Mouse (Mus musculus) urinary bladder, adult 2 months (tissue): ENCODE results near the gene Tssk6. TPM values are rescaled to one million over a fixed set of nuclear protein-coding genes. Genes with fewer than 3 reads are reported as not detected.

Source experiments
- DNase-seq: peaks from one replicate; pipeline ENCODE4 v3.0.0; 2022; ENCODE audit warnings: low spot score
- polyA plus RNA-seq: library from polyadenylated mRNA; depleted of rRNA; stranded (reverse); fragments of >200 nt; gene quantifications from 2 replicates; pipeline ENCODE4 v1.2.3, GENCODE M21; 2012; rRNA removed

Gene Tssk6
- 0.66 and 0.67 TPM in 2 replicates for polyA plus RNA-seq

DNA sequence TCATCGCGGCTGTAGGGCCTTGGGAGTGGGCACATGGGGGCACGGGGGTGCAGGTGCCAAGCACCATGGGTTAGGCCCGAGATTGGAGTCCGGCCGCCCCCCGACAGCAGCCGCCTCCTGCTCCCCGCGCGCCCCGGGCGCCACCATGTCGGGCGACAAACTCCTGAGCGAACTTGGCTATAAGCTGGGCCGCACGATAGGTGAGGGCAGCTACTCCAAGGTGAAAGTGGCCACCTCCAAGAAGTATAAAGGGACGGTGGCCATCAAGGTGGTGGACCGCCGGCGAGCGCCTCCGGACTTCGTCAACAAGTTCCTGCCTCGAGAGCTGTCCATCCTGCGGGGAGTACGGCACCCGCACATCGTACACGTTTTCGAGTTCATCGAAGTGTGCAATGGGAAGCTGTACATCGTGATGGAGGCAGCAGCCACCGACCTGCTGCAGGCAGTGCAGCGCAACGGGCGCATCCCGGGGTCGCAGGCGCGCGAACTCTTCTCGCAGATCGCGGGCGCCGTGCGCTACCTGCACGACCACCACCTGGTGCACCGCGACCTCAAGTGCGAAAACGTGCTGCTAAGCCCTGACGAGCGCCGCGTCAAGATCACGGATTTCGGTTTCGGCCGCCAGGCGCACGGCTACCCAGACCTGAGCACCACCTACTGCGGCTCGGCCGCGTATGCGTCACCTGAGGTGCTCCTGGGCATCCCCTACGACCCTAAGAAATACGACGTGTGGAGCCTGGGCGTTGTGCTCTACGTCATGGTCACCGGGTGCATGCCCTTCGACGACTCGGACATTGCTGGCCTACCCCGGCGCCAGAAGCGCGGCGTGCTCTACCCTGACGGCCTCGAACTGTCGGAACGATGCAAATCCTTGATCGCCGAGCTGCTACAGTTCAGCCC is at the start of gene Tssk6, which contains the start of the genes Ndufa13 and Yjefn3:
Tssk6 (plus strand) TSS at position 22 of the 900 bp plus-strand sequence.
Ndufa13 (minus strand) TSS at position 396 of the 900 bp plus-strand sequence.
Yjefn3 (minus strand) TSS at position 550 of the 900 bp plus-strand sequence.
- peak; percentile 51 for DNase-seq

DNA sequence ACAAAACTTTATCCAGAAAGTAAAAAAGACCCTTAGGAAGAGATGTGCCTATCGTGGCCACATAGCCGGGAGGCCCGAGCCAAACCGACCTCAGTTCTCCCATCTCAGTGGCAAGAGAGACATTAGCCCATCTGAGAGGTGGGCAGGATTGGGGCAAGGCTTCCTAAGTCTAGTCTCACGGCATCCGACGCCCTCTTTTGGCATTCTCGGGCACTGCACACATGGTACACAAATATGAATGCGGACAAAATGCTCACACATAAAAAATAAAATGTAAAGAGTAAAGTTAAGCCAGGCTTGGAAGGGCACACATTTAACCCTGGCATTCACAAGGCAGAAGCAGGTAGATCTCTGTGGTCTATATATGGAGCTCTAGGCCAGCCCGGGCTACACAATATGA is 48.1 kb upstream of the Tssk6 start:
- no peak for DNase-seq

DNA sequence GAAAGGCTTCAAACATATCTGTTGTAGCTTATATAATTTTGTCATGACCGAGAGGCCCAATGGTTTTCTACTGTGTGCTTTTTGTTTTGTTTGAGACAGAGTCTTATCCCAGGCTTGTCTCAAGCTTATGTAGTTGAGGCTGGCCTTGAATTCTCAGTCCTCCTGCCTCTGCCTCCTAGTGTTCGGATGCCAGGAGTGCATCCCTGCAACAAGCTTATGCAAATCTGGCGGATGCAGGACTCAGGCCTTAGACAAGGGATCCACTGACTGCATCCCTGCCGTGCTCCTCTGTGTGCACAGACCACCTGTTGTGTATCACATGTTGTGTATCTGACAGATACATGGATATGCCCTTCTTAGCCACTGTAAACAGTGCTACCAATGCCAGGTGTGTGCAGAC is 41.2 kb upstream of the Tssk6 start:
- DNase-seq = no peak

DNA sequence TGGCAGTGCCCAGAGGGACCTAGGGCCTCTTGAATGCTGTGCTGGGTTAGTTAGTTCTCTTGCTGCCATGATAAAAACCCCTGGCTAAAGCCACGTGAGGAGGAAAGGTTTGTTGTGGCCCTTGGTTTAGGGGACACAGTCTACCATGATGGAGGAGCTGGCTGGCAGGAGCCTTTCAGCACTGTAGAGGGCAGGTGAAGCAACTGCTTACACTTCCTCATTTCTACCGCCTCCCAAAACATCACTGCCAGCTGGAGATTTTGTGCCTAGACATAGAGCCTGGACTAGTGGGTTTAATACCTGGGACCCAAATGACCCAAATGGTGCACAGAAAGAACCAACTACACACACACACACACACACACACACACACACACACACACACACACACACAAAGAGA is 40.7 kb upstream of the Tssk6 start:
- DNase-seq = no peak

DNA sequence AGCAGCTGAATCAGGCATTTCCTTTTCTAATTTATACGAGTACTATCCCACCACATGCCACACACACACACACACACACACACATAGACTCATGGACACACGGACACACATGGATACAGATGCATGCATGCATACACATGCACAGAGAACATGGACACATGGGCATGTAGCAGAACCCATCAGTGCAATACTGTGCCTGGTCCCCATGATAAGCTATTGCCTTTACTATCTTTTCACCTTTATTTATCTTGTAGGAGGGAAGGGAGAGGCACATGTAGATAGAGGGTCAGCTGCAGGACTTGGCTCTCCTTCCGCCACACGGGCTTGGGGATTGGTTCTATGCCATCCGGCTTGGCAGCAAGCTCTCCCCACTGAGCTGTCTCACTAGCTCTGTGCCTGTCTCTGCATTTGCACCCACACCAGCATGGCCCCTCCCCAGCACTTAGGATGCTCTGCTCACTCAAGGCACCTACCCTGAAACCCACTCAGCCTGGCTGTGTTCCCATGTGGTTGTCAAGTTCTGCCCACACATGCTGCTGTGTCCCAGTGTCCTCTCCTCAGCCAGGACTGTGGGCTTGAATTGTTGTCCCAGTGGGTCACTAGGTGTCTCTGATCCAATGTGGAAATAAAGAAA is 38.5 kb upstream of the Tssk6 start:
- DNase-seq = no peak

DNA sequence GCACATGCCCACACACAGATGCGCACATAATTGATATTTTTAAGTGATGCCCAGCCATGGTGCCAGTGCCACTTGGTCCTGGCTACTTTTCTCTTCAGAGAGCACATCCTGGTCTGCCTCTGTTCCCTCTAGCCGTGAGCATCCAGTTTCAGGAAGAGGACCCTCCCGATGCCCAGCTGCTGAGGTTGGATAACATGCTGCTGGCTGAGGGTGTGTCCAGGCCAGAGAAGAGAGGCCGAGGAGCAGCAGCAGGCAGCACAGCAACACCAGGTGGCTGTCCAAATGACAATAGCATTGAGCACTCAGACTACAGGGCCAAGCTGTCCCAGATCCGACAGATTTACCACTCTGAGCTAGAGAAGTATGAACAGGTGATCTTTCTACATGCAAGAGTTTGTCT is 37.8 kb upstream of the Tssk6 start:
- no peak for DNase-seq

DNA sequence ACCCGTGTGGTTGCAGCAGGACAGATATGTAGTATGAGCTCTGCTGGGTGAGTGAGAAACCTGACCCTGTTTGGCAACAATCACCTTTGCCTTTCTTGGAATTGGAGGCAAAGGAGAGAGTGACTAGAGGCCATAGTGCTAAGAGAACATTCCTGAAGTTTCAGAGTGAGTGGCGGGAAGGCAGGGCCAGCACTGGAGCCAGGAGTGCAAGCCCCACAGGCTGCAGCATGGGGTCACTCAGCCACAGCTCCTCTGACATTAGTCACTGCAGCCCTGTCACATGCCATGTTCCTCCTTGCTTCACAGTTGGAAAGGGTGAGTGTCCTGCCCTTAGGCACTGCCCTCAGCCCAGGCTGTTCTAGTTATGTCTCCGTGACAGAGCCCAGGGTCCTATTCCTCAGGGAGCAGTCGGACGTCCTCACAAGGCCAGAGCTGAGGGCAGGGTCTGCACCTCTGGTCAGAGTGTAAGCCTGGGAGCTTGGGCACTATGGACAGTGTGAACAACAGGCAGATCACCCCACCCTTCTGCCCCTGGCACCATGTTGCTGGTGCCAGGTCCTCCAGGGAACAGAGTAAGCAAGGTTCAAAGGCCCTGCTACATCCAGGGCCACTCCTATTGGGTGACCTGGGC is 34.2 kb upstream of the Tssk6 start:
- DNase-seq = no peak

DNA sequence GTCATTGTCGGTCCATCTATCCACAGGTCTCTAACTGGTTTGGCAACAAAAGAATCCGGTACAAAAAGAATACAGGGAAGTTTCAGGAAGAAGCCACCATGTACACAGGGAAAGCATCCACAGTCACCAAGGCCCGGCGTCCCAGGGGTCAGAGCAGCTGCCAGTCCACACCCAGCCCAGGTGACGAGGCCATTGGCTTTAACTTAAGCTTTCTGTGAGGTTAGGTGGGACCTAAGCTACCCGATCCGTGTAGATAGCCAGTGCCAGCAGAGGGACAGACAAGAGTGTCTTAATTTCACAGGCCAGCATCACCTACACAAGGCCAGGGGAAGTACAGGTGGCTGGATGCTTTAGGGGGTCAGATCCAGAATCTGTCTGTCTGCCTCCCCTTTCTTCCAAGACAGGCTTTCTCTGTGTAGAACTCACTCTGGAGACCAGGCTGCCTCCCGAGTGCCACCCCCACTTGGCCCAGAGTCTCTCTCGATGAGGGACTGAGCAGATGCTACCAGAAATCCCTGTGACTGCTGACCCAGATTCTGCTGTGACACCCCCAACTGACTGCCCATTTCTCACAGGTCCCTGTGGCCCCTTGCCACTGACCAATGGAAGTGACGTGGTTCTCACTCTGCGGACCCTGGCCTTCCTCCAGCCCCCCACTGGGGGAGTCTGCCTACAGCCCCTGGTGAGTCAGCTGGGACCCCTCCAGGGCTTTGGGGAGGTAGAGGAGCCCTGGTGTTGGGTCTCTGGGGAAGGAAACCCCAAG is 31.8 kb upstream of the Tssk6 start:
- DNase-seq = no peak

DNA sequence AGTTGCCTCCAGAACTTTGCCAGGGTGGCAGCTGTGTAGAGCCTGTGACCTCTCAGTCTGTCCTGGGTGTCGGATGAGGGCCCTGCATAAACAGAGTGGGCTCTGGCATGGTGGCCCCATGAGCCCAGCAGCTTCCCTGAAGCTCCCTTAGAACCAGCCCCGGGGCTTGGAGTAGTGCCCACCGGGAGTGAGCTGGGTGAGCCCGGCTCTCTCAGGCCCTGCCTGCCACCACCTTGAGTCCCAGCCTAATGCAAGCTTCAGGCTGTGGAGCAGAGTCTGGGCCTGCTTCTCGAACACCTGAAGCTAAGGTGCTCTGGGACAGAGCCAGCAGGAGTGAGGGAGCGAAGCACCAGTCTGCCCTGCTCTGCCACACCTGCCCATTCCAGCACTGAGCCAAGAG is 31.1 kb upstream of the Tssk6 start:
- no peak for DNase-seq

DNA sequence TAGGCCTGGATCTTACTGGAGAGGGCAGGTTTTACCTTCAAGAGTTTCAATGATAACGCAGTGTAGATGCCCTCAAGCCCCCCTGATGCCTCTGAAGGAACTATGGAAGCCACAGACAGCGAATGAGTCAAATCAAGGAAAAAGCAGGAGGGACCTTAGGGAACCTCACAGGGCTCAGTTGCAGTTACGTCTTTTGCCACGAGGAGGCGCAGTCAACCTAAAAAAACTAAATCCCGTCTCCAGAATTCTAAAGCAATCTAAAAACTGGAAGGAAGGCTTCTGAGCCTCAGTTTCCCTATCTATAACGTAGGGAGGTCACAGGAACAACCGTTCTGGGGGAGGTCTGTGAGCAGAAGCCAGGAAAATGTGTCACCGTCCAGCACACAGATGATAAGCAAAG is 27.8 kb upstream of the Tssk6 start:
- DNase-seq = no peak

DNA sequence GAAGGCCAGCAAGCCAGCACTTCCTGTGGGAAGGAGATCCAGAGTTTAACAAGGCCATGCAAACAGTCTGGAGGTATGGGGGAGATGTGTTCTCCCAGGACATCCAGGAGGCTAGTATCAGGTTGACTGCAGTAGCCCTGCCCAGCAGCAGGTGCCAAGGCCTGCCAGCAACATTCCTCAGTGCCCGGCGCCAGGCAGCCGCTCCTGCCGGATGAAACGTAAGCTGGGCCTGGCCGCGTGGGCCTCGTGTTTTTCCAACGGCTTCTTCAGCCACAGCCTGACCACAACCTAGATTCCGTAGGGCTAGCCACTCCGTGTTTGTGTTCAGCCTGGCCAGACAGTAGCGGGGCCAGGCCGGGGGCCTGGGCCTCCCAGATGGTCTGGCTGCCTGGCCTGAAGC is 27.3 kb upstream of the Tssk6 start:
- DNase-seq = no peak

DNA sequence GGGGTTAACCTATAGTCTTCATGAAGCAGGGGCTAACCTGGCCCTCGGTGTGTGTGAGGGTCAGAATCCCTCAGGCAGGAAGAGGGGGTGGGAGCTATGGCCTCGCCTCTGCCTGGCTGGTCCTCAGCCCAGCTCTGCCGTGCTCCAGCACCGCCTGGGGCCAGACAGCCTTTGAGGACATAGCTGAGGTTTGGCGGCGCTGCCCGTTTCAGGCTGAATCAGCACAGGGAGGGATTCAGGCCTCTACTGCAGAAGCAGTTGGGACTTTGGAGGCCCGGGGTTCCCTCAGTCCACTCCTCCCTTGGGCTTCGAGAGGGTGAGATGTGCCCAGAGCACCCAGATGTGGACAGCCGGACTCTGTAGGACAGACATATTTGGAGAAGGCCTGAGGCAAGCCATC is 25.9 kb upstream of the Tssk6 start:
- no peak for DNase-seq

DNA sequence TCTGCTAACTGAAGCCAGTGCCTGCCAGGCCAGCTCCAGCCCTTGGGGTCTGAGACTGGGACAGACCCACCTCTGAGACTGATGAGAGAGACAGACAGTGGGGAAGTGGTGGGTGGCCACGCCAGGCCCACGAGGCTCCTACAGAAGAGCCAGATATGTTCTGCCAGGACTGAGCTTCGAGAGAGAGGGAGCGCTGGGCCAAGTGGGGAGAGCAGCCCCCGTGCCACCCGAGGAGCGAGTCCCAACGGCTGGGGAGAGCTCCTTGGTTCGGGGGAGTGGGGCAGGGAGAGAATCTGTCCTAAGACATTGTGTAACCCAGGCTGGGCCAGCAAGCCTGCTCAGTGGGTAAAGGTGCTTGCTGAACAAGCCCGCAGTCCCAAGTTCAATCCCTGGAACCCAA is 25.0 kb upstream of the Tssk6 start:
- DNase-seq = no peak

DNA sequence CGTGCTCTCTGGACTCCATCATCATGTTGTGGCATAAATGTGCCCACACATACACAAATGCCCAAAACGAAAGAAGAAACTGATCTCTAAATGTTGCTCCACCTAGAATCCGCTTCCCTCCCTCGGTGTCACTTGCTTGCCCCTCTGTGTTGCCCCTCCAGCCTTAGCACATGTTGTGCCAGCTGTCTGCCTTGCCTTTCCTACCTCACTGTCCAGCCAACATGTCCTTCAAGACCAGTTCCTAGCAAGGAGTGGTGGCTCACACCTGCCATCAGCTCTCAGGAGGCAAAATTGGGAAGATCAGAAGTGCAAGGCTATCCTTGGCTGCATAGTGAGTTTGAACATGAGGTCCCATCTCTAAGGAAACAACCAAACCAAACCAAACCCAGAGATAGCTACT is 24.6 kb upstream of the Tssk6 start:
- no peak for DNase-seq

DNA sequence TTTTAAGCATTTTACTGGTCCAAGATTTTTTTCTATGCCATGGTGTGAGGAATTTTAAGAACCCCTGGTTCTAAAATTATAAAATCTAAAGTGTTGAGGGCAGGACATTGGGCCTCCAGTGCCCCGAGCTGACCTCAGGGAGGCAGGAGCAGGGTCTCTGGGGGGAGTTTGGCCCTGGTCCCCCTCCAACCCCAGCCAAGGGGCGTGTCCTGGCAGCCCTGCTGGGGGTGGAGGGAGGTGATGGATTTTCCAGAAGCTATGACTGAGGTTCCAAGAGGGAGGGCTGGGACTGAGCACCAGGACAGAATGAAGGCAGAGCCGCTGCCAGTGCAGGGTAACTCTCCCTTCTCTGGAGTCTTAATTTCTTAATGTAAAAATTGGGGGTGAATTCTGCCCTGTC is 24.0 kb upstream of the Tssk6 start:
- DNase-seq = no peak

DNA sequence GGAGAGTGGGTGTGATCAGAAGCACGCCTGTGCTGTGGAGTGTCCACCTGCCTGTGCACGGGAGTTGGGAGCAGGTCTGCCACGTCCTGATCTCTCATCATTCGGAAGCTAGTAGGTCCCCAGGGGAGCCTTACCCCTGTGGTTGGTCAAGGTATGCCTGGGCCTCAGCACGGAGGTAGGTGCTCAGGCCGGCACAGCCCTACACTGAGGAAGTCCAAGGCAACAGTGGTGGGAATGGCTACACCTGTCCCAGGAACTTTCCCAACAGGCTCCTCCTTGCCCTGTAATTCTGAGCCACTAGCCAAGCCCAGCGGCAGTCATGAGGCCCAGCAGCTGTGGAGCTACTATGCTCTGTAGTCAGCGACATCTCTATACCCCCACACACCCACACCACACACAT is 22.3 kb upstream of the Tssk6 start:
- DNase-seq = no peak

DNA sequence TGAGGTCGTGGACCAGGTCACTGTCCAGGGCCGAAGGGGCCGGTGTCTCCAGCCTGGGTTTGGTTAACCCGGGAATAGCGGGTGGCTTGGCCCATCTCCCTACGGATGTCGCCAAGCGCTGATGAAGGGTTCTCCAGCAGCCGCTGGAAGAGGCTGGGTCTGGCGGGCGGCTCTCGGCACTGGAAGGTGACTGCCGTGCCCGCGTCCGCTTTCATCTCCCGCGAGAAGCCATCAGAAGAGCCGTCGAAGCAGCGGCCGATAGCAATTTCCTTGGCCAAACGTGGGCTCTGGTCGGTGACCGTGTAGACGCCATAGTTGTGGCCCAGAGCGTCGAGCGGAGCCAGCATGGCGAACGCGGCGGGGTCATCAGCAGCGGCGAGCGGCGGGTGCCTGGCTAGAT is 21.1 kb upstream of the Tssk6 start:
- no peak for DNase-seq

DNA sequence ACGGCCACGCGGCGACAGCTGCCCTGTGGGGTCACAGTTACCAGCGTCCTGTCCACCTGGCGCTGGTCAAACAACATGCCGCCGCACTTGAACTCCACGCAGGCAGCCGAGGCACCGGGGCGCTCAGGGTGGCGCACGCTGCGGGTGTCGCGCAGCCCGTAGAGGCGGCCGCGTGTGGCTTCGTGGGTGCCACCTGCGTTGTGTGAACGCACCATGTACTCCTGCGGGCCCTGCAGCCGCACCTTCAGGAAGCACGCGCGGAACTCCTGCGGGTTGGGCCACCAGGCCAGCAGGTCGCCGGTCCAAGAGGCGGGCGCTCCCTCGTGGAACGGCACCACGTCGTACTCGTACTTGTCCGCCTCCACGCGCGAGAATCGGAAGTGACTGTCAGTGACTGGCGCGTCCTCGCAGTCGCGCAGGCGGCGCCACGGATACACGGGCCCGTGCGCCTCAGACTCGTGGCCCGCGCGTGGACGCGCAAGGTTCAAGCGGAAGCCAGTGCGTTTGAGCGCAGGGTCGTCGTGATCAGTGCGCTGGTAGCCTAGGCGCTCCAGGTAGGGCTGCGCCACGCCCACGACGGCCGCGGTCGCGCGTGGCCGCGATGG is 20.6 kb upstream of the Tssk6 start:
- no peak for DNase-seq

DNA sequence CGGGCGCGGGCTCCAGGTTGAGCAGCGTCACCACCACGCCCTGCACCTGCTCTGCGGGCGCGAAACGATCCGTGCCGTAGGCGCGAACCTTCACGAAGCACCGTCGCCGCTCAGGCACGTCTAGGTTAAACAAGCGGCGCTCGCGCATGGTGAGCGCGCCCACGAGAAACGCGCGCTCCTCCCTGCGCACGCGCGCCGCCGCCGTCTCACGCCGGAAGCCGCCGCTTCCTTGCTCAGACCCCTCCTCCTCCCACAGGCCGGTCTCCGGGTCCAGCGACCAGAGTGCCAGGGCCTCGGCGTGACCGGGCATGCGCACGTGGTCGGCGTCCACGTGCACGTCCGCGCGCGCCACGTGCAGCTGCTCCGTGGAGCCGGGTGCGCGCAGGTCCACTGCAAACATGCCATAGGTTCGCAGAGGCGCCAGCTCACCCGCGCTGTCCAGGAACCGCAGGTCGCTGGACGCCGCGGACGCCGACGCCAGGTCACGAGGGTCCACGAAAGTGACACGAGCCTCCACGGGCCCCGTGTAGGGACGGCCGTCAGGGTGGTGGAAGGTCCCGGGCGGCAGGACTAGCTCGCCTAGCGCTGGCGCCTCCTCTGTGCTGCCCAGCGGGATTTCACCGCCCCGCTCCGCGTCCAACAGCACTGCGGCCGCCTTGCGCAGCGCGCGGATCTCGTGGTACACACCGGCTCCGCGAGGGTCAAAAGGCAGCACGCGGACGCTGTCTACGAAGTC is 19.8 kb upstream of the Tssk6 start:
- no peak for DNase-seq

DNA sequence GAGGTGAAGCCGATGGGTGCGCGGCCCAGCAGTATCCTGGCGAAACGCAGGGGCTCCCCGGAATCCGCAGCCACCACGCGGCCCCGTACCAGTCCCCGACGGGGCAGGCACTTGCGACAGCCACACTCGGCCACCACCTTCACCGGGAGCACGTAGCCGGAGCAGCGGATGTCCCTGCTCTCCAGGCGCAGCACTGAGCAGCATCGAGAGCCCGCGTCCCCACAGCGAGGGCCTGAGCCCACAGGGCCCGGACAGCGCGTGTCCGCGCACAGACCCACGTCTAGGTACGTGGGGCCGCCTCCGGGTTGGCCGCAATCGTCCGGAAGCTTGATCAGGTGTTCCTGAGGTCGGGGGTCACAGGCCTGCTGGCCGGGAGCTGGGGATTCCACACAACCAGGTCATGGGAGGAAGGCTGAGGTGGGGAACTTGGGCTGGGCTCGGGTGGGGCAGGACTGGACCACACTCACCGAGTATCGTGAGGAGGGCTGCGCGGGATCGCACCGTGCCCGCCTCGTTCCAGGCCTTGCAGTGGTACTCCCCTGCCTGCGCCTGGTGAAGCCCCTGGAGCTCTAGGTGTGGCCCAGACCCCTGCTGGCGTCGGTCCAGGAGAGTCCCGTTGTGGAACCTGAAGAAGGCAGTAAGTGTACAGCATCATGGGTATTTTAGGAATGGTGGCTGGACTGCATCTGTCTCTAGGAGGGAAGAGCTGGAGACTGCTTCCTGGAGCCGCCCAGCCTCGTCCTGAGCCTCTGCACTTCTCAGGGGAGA is 19.0 kb upstream of the Tssk6 start:
- no peak for DNase-seq
